Mouse (Mus musculus): ENCODE measurements at regions not wholly inside any gene's neighbourhood (a gene's known extent, or its start where the extent isn't known, plus 50 kb on each side); places are given as distances from the start of the nearest gene placed in this dataset.

DNA sequence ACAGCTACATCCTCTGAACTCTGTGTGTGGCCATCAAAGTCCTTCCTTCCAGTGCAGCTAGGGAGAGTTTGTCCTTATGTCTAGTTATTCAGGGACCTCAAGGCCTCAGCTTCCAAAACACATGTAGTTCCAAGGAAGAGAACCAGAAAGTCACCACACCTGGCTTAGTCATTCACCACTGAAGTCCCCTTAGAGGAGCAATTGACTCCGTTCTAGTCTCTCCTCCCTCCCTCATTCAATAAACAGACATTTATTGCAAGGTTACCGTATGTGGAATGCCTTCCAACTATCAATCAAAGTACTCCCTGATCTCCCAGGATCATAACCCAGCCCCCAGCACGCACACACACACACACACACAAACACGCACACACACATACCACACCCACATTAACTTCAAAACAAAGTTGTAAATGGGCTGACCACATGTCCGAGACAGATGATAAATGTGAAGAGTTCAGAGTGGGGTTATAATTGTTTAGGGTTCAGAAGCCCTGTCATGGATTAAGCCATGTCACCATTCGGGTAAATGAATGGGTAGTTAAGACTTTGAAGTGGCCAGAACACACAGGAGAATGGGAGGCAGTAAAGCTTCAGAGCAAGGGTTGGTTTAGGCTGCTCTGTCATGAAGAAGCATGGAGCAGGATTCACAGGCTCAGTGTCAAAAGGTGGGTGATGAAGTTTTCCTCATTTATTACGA is 141.4 kb downstream of the Irs2 start:
- H3K9ac ChIP-seq (ENCODE audit: low read depth, low read length), result no peak overlapping the region
- no peaks in the 10 kb centered on the region for H3K36me3 ChIP-seq (ENCODE audit: control insufficient read depth, insufficient read depth)
- no peak overlapping the region for H3K4me3 ChIP-seq (ENCODE audit: low read depth, low read length)
- ATAC-seq, result peak; percentile 55
- H3K4me1 ChIP-seq (replicated peaks; ENCODE audit: control insufficient read depth, insufficient read depth, low read length), result peaks cover 22% of the 10 kb centered on the region
- H3K27ac ChIP-seq (ENCODE audit: low read depth, low read length), result peak overlapping the region; percentile 84
- H3K4me2 ChIP-seq (replicated peaks; ENCODE audit: low read depth), result peak overlapping the region; percentile 22; the same call in 1 of the 2 replicates
- no peaks in the 10 kb centered on the region for H3K9me3 ChIP-seq (ENCODE audit: control insufficient read depth)
- WGBS, result 22% methylated on average over 7 of the region's 7 CpGs
- TF ChIP-seq CTCF (IDR thresholded peaks at IDR 0.05; ENCODE audit: low read depth), result no peak
- no peaks in the 10 kb centered on the region for H3K27me3 ChIP-seq (replicated peaks; ENCODE audit: control insufficient read depth, insufficient read depth, low read length)

DNA sequence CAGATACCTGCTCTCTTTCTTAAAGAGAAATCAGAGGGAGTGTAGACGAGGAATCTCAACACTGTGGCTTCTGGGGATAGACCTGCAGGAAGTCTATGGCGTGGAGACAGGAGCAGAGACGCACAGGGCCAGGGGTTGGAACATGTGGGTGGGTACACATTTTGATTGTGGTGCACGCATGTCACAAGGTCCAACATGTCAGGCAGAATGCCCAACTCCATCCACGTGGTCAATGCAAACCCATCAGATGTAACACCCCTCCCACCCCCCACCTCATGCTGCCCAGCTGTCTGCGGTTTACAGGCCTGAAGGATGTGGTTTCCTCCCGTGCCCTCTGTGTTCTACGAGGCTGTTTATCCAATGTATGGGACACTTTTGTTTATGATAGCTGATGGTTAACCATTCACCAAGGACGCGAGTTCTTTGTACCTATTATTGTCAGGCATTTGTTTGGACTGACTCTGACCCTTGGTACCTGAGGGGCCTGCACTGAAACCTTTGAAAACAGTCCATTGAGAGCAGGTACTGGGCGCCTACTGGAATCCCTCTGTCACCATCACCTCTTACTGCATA is 142.2 kb downstream of the Irs2 start:
- no peak for TF ChIP-seq CTCF (IDR thresholded peaks at IDR 0.05; ENCODE audit: low read depth)
- Histone ChIP-seq H3K36me3 (ENCODE audit: control insufficient read depth, insufficient read depth) (no peaks in the 10 kb centered on the region), H3K4me3 (ENCODE audit: low read depth, low read length) (no peak overlapping the region), H3K27ac (ENCODE audit: low read depth, low read length) (peak overlapping the region; percentile 84), H3K27me3 (replicated peaks; ENCODE audit: control insufficient read depth, insufficient read depth, low read length) (no peaks in the 10 kb centered on the region), H3K4me2 (replicated peaks; ENCODE audit: low read depth) (peak overlapping the region; percentile 22), H3K9me3 (ENCODE audit: control insufficient read depth) (no peaks in the 10 kb centered on the region), H3K4me1 (replicated peaks; ENCODE audit: control insufficient read depth, insufficient read depth, low read length) (peaks cover 29% of the 10 kb centered on the region), H3K9ac (ENCODE audit: low read depth, low read length) (no peak overlapping the region)
- ATAC-seq, result peak; percentile 84
- WGBS, result 26% methylated on average over 11 of the region's 11 CpGs

DNA sequence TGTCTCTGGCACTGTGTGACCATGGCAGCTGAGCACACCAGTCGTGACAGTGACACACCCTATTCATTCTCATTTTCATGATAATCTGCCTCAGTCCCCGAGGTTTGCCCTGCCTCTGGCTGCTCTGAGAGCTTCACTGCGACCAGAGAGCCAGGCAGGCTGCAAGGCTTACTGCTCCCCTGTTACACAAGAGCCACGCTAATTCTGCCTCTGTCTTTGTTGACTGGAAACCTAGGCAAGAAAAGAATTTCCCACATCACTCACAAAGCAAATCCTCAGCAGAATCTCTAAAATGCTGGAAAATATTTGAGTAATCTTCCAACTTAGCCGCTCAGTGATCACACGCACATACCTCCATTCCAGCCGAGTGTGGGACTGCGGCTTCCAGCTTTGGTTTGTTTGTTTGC is 142.8 kb downstream of the Irs2 start:
- Histone ChIP-seq H3K27me3 (replicated peaks; ENCODE audit: control insufficient read depth, insufficient read depth, low read length) (no peaks in the 10 kb centered on the region), H3K9me3 (ENCODE audit: control insufficient read depth) (no peaks in the 10 kb centered on the region), H3K27ac (ENCODE audit: low read depth, low read length) (peak overlapping the region; percentile 60), H3K9ac (ENCODE audit: low read depth, low read length) (no peak overlapping the region), H3K4me3 (ENCODE audit: low read depth, low read length) (no peak overlapping the region), H3K4me1 (replicated peaks; ENCODE audit: control insufficient read depth, insufficient read depth, low read length) (peaks cover 33% of the 10 kb centered on the region), H3K4me2 (replicated peaks; ENCODE audit: low read depth) (no peak overlapping the region), H3K36me3 (ENCODE audit: control insufficient read depth, insufficient read depth) (no peaks in the 10 kb centered on the region)
- TF ChIP-seq CTCF (IDR thresholded peaks at IDR 0.05; ENCODE audit: low read depth), result no peak
- WGBS, result 16% methylated on average over 8 of the region's 8 CpGs
- ATAC-seq, result no peak

DNA sequence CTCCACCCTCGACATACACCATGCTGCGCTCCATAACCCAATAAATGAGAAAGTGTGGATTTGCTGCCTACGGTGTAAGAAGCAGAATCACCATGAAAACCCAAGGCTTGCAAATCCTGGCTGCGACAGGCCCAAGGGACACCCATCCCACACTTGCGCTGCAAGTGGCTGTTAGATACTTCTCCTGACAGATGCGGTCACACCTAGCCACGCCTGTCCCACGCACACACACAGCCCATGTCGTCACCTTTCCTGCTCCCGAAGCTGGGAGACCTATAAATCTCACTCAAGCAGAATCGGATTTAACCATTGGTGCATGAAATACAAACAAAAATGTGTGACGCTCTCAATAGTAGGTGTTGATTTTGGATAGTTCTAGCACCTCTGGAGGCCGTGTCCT is 145.8 kb downstream of the Irs2 start:
- no peaks in the 10 kb centered on the region for H3K9me3 ChIP-seq (ENCODE audit: control insufficient read depth)
- H3K36me3 ChIP-seq (ENCODE audit: control insufficient read depth, insufficient read depth), result no peaks in the 10 kb centered on the region
- WGBS, result 61% methylated on average over 13 of the region's 13 CpGs
- H3K27me3 ChIP-seq (replicated peaks; ENCODE audit: control insufficient read depth, insufficient read depth, low read length), result no peaks in the 10 kb centered on the region
- ATAC-seq, result no peak
- H3K4me3 ChIP-seq (ENCODE audit: low read depth, low read length), result no peak overlapping the region
- H3K27ac ChIP-seq (ENCODE audit: low read depth, low read length), result no peak overlapping the region
- no peak overlapping the region for H3K9ac ChIP-seq (ENCODE audit: low read depth, low read length)
- no peak overlapping the region for H3K4me2 ChIP-seq (replicated peaks; ENCODE audit: low read depth)
- no peak for TF ChIP-seq CTCF (IDR thresholded peaks at IDR 0.05; ENCODE audit: low read depth)
- peaks cover 33% of the 10 kb centered on the region for H3K4me1 ChIP-seq (replicated peaks; ENCODE audit: control insufficient read depth, insufficient read depth, low read length)

DNA sequence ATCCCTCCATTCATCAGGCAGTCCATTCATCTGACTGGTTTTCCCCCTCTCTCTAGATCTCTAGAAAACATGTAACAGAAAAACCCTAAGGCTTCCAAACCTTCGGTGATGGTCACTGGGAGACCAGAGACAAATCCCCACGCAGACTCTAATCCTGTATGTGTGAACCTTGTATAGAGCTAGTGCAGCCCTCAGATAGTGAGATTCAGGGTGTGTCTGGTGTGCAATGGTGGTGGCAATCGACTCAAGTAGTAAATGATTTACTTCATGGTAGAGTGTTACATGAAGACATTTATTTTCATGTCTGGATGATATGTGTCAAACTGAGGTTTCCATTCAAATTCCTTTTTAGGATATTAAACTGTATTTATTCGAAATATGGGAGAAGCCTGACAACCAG is 147.4 kb downstream of the Irs2 start:
- no peak for TF ChIP-seq CTCF (IDR thresholded peaks at IDR 0.05; ENCODE audit: low read depth)
- Histone ChIP-seq H3K4me2 (replicated peaks; ENCODE audit: low read depth) (no peak overlapping the region), H3K27me3 (replicated peaks; ENCODE audit: control insufficient read depth, insufficient read depth, low read length) (no peaks in the 10 kb centered on the region), H3K27ac (ENCODE audit: low read depth, low read length) (no peak overlapping the region), H3K9ac (ENCODE audit: low read depth, low read length) (no peak overlapping the region), H3K36me3 (ENCODE audit: control insufficient read depth, insufficient read depth) (no peaks in the 10 kb centered on the region), H3K4me1 (replicated peaks; ENCODE audit: control insufficient read depth, insufficient read depth, low read length) (peaks cover 28% of the 10 kb centered on the region), H3K9me3 (ENCODE audit: control insufficient read depth) (no peaks in the 10 kb centered on the region), H3K4me3 (ENCODE audit: low read depth, low read length) (no peak overlapping the region)
- peak; percentile 60 for ATAC-seq
- WGBS, result 34% methylated on average over 4 of the region's 4 CpGs

DNA sequence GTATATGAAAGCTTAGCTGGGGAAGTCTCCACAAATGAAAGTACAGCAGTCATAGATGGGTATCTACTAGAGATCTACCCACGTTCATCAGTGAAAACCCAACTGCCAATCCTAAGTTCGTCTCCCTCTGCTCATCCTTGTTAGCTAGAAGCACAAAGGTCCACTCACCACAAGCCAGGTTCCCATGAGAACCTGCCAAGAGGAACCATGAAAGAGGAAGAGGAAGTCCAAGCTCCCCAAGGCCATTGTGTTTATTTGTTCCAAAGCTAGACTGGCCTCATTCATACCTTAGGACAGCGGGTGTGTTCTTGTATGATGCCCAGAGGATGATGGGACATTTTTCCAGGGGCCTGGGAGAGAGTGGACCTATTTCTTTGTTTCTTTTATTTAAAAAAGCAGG is 150.4 kb downstream of the Irs2 start:
- H3K36me3 ChIP-seq (ENCODE audit: control insufficient read depth, insufficient read depth), result no peaks in the 10 kb centered on the region
- no peak overlapping the region for H3K27ac ChIP-seq (ENCODE audit: low read depth, low read length)
- TF ChIP-seq CTCF (IDR thresholded peaks at IDR 0.05; ENCODE audit: low read depth), result no peak
- no peak overlapping the region for H3K4me3 ChIP-seq (ENCODE audit: low read depth, low read length)
- H3K27me3 ChIP-seq (replicated peaks; ENCODE audit: control insufficient read depth, insufficient read depth, low read length), result no peaks in the 10 kb centered on the region
- H3K4me1 ChIP-seq (replicated peaks; ENCODE audit: control insufficient read depth, insufficient read depth, low read length), result peaks cover 11% of the 10 kb centered on the region; the same call in 1 of the 2 replicates
- WGBS, result 70% methylated on average over 3 of the region's 3 CpGs
- no peak overlapping the region for H3K4me2 ChIP-seq (replicated peaks; ENCODE audit: low read depth)
- no peak overlapping the region for H3K9ac ChIP-seq (ENCODE audit: low read depth, low read length)
- H3K9me3 ChIP-seq (ENCODE audit: control insufficient read depth), result no peaks in the 10 kb centered on the region
- no peak for ATAC-seq

Data from intestine, postnatal 0 days (tissue).